ENCODE assay signal across 15 mouse cellular contexts in genomic region chr6:114871010-114871660, GRCm38 (mm10).
DNase-seq lines count a peak whose midpoint lies in the region; ATAC-seq and TF ChIP-seq lines count a peak whose summit lies in the region.
"Had no signal": no experiment of that assay in that cellular context is flagged by ENCODE, and none has a peak within 500 bp of the region (broad histone marks: within the 10 kb centered on the region; RNA-seq: fewer than 3 reads in every experiment).

No protein-coding gene starts in this region.

- H3K4me1 ChIP-seq in hindbrain, embryonic 10.5 days (replicated peaks): peaks cover 66% of the 10 kb centered on the region
- peaks cover 51% of the 10 kb centered on the region for H3K4me1 ChIP-seq in hindbrain, embryonic 14.5 days (replicated peaks; ENCODE audit: control insufficient read depth, insufficient read depth, low read length)
- H3K4me1 ChIP-seq in CH12.LX (ENCODE audit: control insufficient read depth in 1 of 2, insufficient read depth in 2 of 2): peaks cover 55 to 97% of the 10 kb centered on the region in 2 experiments
- peaks cover 68% of the 10 kb centered on the region for H3K4me1 ChIP-seq in limb, embryonic 10.5 days

- peaks cover 19% of the 10 kb centered on the region for H3K36me3 ChIP-seq in hindbrain, embryonic 10.5 days
- H3K36me3 ChIP-seq in hindbrain, embryonic 14.5 days (replicated peaks; ENCODE audit: control insufficient read depth, insufficient read depth): no peaks in the 10 kb centered on the region
- peaks cover 7 to 63% of the 10 kb centered on the region in 2 experiments for H3K36me3 ChIP-seq in CH12.LX (replicated peaks in 1 of 2; ENCODE audit: control insufficient read depth in 1 of 2, insufficient read depth in 1 of 2, low read length in 1 of 2)
- H3K36me3 ChIP-seq in limb, embryonic 10.5 days: peaks cover 28% of the 10 kb centered on the region

- 90% methylated on average over 14 of the region's 14 CpGs for whole genome bisulfite sequencing in hindbrain, embryonic 10.5 days
- WGBS in hindbrain, embryonic 14.5 days: 88% methylated on average over 14 of the region's 14 CpGs
- WGBS in limb, embryonic 10.5 days: 88% methylated on average over 14 of the region's 14 CpGs

- H3K4me2 ChIP-seq in hindbrain, embryonic 14.5 days (replicated peaks): no peak overlapping the region
- no peak overlapping the region for H3K4me2 ChIP-seq in CH12.LX (ENCODE audit: insufficient read depth, low read depth, poor library complexity, severe bottlenecking)
- H3K4me2 ChIP-seq: intestine, embryonic 15.5 days had no signal

- no peak for DNase-seq in hindbrain, embryonic 10.5 days (ENCODE audit: low spot score)
- no peak for DNase-seq in hindbrain, embryonic 14.5 days (ENCODE audit: low spot score)
- no peak for DNase-seq in CH12.LX (ENCODE audit: extremely low read depth)
- peak; percentile 67 for DNase-seq in R1 (ENCODE audit: low read depth, low spot score)
- DNase-seq in limb, embryonic 10.5 days (ENCODE audit: low spot score): no peak
- DNase-seq: cerebellum, adult 11 months; cerebellum, postnatal 36 days; heart, postnatal 14 days; liver, postnatal 0 days; lung, postnatal 36 days; midbrain, embryonic 14.5 days had no signal

- peak; percentile 7 for TF ChIP-seq RAD21 in CH12.LX (IDR thresholded peaks at IDR 0.05; ENCODE audit: low read depth, low read length)

- no peak for TF ChIP-seq POLR2A in CH12.LX (IDR thresholded peaks at IDR 0.05; ENCODE audit: low read depth, low read length)

- H3K9me3 ChIP-seq in hindbrain, embryonic 10.5 days: no peaks in the 10 kb centered on the region
- no peaks in the 10 kb centered on the region for H3K9me3 ChIP-seq in hindbrain, embryonic 14.5 days (ENCODE audit: control insufficient read depth, low read length)
- H3K9me3 ChIP-seq in CH12.LX (replicated peaks; ENCODE audit: low read length): peaks cover 3% of the 10 kb centered on the region
- no peaks in the 10 kb centered on the region for H3K9me3 ChIP-seq in limb, embryonic 10.5 days (replicated peaks)
- H3K9me3 ChIP-seq: intestine, embryonic 15.5 days had no signal

- H3K79me2 ChIP-seq in CH12.LX (replicated peaks; ENCODE audit: control insufficient read depth, extremely low read depth, insufficient read depth, poor library complexity, severe bottlenecking): peaks cover 52% of the 10 kb centered on the region

- H3K27me3 ChIP-seq in hindbrain, embryonic 10.5 days (ENCODE audit: insufficient read depth, poor library complexity, severe bottlenecking): no peaks in the 10 kb centered on the region
- no peaks in the 10 kb centered on the region for H3K27me3 ChIP-seq in hindbrain, embryonic 14.5 days (ENCODE audit: control insufficient read depth, insufficient read depth, low read length)
- H3K27me3 ChIP-seq in CH12.LX (replicated peaks): no peaks in the 10 kb centered on the region
- H3K27me3 ChIP-seq in limb, embryonic 10.5 days (ENCODE audit: low read depth, poor library complexity, severe bottlenecking): no peaks in the 10 kb centered on the region
- H3K27me3 ChIP-seq: intestine, embryonic 15.5 days had no signal

- no peak overlapping the region for H3K4me3 ChIP-seq in hindbrain, embryonic 10.5 days
- no peak overlapping the region for H3K4me3 ChIP-seq in hindbrain, embryonic 14.5 days (replicated peaks; ENCODE audit: low read length)
- H3K4me3 ChIP-seq in CH12.LX (replicated peaks in 1 of 3; ENCODE audit: low read depth in 2 of 3, low read length in 2 of 3, poor library complexity in 1 of 3): no peak overlapping the region
- H3K4me3 ChIP-seq in limb, embryonic 10.5 days: no peak overlapping the region
- H3K4me3 ChIP-seq: intestine, embryonic 15.5 days had no signal

- no peak overlapping the region for H3K9ac ChIP-seq in hindbrain, embryonic 14.5 days
- H3K9ac ChIP-seq in CH12.LX (ENCODE audit: insufficient read depth, low read depth): no peak overlapping the region
- H3K9ac ChIP-seq: intestine, embryonic 15.5 days; liver, postnatal 0 days had no signal

- dilution Hi-C loops in CH12.LX (cut with MboI; ENCODE audit: extremely low pct_ligation_motif_present, extremely low pct_unique_long_range_greater_than_20kb, low sequenced_read_pairs): no loop called here

- in situ Hi-C loops in CH12.LX (cut with MboI; ENCODE audit: low pct_ligation_motif_present, low pct_unique_long_range_greater_than_20kb, low sequenced_read_pairs): no loop called here

- TF ChIP-seq CTCF in CH12.LX (conservative IDR thresholded peaks at IDR 0.05 in 1 of 2, IDR thresholded peaks at IDR 0.05 in 1 of 2; ENCODE audit: low read depth in 2 of 2, low read length in 2 of 2): peak in 1 of 2 experiments; percentile 29; a peak in 2 of 4 replicates

- H3K27ac ChIP-seq in hindbrain, embryonic 10.5 days: peak overlapping the region; percentile 13; the same call in 1 of the 2 replicates
- no peak overlapping the region for H3K27ac ChIP-seq in hindbrain, embryonic 14.5 days
- no peak overlapping the region for H3K27ac ChIP-seq in CH12.LX (ENCODE audit: insufficient read depth, low read depth)
- H3K27ac ChIP-seq in limb, embryonic 10.5 days: 0 out of 2 replicates have a peak overlapping the region, but pooled peaks have one; percentile 61
- H3K27ac ChIP-seq: intestine, embryonic 15.5 days had no signal

- ATAC-seq in hindbrain, embryonic 14.5 days (ENCODE audit: low FRiP score): no peak
- ATAC-seq in inflammation-experienced regulatory T-cells, adult 6 months: no peak
- ATAC-seq in granulocyte monocyte progenitor cell, adult 5-6 weeks (replicated peaks; ENCODE audit: poor library complexity, severe bottlenecking): no peak
- ATAC-seq: forebrain, embryonic 14.5 days; intestine, embryonic 15.5 days; liver, postnatal 0 days had no signal

- TF ChIP-seq EP300 in CH12.LX (IDR thresholded peaks at IDR 0.05; ENCODE audit: low read length): no peak

TF ChIP-seq in CH12.LX, 34 proteins besides CTCF, POLR2A, EP300 and RAD21:
- peak; percentile 15; the same call in 1 of the 2 replicates for TF ChIP-seq SMC3 (IDR thresholded peaks at IDR 0.05; ENCODE audit: low read depth, low read length)
- TF ChIP-seq MAX (IDR thresholded peaks at IDR 0.05; ENCODE audit: low read length): no peak
TF ChIP-seq in CH12.LX: peak in this region for 1.

Comparison
In these comparisons a context has a peak if more than half of its experiments do, and no peak if none do; other contexts are left out.
1. H3K27ac ChIP-seq: peak in hindbrain, embryonic 10.5 days (single experiment) and limb, embryonic 10.5 days (single experiment); none in hindbrain, embryonic 14.5 days (single experiment) and CH12.LX (single experiment).